Mouse (Mus musculus): ENCODE data around the gene Cfap20.

GRCm38 (mm10) chr8:95391101-95391500 lies 43.6 kb downstream of the Cfap20 start:
- TF ChIP-seq CTCF (IDR thresholded peaks at IDR 0.05; ENCODE audit: control insufficient read depth, insufficient read depth, low read length) (no peak), POLR2A (IDR thresholded peaks at IDR 0.05; ENCODE audit: borderline replicate concordance, control insufficient read depth, low read depth, low read length) (no peak)
